Mouse (Mus musculus) forebrain, embryonic 15.5 days (tissue): ENCODE measurements around the gene Arhgef7. TPM values are rescaled to one million over a fixed set of nuclear protein-coding genes. Genes with fewer than 3 reads are reported as not detected.

Experiments used
- ATAC-seq: fragments of 200-750 bp; cut with Nextera tagmentation; replicated peaks from 2 replicates; pipeline ENCODE4 v1.8.0; 2017; ENCODE audit warnings: mild to moderate bottlenecking, moderate TSS enrichment, moderate library complexity
- H3K27ac ChIP-seq: fragments of 300-500 bp; sonication (generic); replicated peaks from 2 replicates; pipeline ENCODE4 v1.5.1; 2015; ENCODE audit warnings: mild to moderate bottlenecking, inconsistent platforms
- H3K27me3 ChIP-seq: fragments of 300-500 bp; sonication (generic); 2 replicates; pipeline ENCODE4 v1.6.1; 2015; ENCODE audit warnings: inconsistent platforms
- H3K36me3 ChIP-seq: fragments of 300-500 bp; sonication (generic); 2 replicates; pipeline ENCODE4 v1.6.1; 2015; ENCODE audit warnings: mild to moderate bottlenecking, inconsistent platforms
- H3K4me1 ChIP-seq: fragments of 300-500 bp; sonication (generic); 2 replicates; pipeline ENCODE4 v1.6.1; 2015; ENCODE audit warnings: inconsistent platforms
- H3K4me2 ChIP-seq: fragments of 300-500 bp; sonication (generic); replicated peaks from 2 replicates; pipeline ENCODE4 v1.6.1; 2015; ENCODE audit warnings: mild to moderate bottlenecking, inconsistent platforms
- H3K4me3 ChIP-seq: fragments of 300-500 bp; sonication (generic); 2 replicates; pipeline ENCODE4 v1.5.1; 2015; ENCODE audit warnings: mild to moderate bottlenecking, inconsistent platforms
- H3K9ac ChIP-seq: fragments of 300-500 bp; sonication (generic); replicated peaks from 2 replicates; pipeline ENCODE4 v1.6.1; 2015; ENCODE audit warnings: mild to moderate bottlenecking, inconsistent platforms
- H3K9me3 ChIP-seq: fragments of 300-500 bp; sonication (generic); 2 replicates; pipeline ENCODE4 v1.6.1; 2016; ENCODE audit warnings: inconsistent platforms
- WGBS: fragments of 180-500 bp; shearing (Covaris S2); methylation state at CpG from one replicate; pipeline ENCODE4 v1.1.7; 2015; ENCODE audit warnings: mixed read lengths; 5-methylcytosine and 5-hydroxymethylcytosine counted together
- polyA plus RNA-seq: library from polyadenylated mRNA; unstranded; fragments of >200 nt; fragmentation: Nextera tagmentation; extraction: Ambion mirVana; gene quantifications from 2 replicates; pipeline ENCODE4 v1.2.1, GENCODE M21; 2015

Gene Arhgef7
- polyA plus RNA-seq, 1 experiment from 2014 or later = 77.1 TPM

DNA sequence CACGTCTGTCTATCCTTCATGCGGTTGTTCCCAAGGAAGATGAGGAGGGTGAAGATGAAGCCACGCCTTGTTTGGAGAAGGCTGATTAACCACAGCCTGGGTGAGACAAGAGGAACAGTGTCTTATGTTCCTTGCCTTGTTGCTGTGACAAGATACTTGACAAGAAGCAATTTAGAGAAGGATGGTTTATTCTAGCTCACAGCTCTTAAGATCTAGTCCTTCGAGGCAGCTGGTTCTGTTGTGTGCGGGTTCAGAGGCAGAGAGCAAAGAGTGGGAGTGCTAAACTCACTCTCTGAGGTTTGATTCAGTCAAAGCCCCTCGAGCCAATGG is 26.5 kb upstream of the Arhgef7 start, which contains the start of gene 1700016D06Rik:
TSS of gene 1700016D06Rik (minus strand) at position 31 of the 330 bp plus-strand sequence.
- H3K4me1 ChIP-seq = peaks cover 3% of the 10 kb centered on the region
- no peak for ATAC-seq
- H3K27me3 ChIP-seq = no peaks in the 10 kb centered on the region
- H3K4me2 ChIP-seq = peak within 1 kb of the TSS; percentile 41
- WGBS = 64% methylated on average over 6 of the region's 6 CpGs
- peak within 1 kb of the TSS; percentile 18 for H3K4me3 ChIP-seq
- H3K36me3 ChIP-seq = no peaks in the 10 kb centered on the region
- H3K9ac ChIP-seq = peak within 1 kb of the TSS; percentile 23
- H3K9me3 ChIP-seq = no peaks in the 10 kb centered on the region
- no peak within 1 kb of the TSS for H3K27ac ChIP-seq

DNA sequence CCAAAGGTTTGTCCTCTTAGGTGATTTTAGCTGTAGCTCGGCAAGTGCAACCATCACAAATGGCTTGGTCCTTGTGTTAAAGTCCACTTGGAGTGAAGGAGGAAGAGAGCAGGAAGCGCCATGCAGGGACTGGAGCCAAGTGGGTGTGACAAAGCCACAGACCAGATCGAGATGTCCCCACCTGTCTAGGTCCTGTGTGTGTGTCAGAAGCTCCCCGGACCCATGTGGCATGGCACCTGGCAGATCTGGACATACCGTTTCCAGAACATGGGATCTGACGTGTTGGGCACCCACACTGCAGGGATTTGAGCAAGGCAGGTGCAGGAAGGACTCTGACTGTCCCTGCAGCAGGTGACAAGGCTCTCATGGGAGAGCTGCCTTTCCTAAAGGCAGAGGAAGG is 26.1 kb upstream of the Arhgef7 start:
- H3K9ac ChIP-seq = no peak overlapping the region
- WGBS = 84% methylated on average over 6 of the region's 6 CpGs
- H3K27me3 ChIP-seq = no peaks in the 10 kb centered on the region
- H3K36me3 ChIP-seq = no peaks in the 10 kb centered on the region
- no peak overlapping the region for H3K27ac ChIP-seq
- peaks cover 3% of the 10 kb centered on the region for H3K4me1 ChIP-seq
- no peak overlapping the region for H3K4me2 ChIP-seq
- H3K9me3 ChIP-seq = no peaks in the 10 kb centered on the region
- ATAC-seq = no peak
- H3K4me3 ChIP-seq = no peak overlapping the region

DNA sequence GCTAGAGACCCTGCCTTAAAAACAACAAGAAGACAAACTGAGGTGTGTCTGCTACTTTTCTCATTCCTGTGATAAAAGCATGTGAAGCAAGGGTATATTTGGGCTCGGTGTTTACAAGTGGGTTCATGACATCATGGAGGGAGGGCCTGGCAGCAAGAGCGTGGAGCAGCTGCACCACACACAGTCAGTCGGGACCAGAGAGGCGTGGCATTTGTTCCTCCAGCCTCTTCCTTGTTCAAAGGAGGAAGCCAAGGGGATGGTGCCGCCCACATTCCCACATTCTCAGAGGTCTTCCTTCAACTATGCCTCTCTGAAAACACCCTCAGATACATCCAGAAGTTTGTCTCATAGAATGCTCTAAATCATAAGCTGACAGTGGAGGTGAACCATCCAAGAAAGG is 23.7 kb upstream of the Arhgef7 start:
- no peak for ATAC-seq
- no peaks in the 10 kb centered on the region for H3K9me3 ChIP-seq
- H3K4me1 ChIP-seq = peaks cover 3% of the 10 kb centered on the region
- no peak overlapping the region for H3K9ac ChIP-seq
- H3K27me3 ChIP-seq = no peaks in the 10 kb centered on the region
- H3K27ac ChIP-seq = no peak overlapping the region
- 83% methylated on average over 5 of the region's 5 CpGs for WGBS
- H3K4me3 ChIP-seq = no peak overlapping the region
- H3K4me2 ChIP-seq = no peak overlapping the region
- H3K36me3 ChIP-seq = no peaks in the 10 kb centered on the region

DNA sequence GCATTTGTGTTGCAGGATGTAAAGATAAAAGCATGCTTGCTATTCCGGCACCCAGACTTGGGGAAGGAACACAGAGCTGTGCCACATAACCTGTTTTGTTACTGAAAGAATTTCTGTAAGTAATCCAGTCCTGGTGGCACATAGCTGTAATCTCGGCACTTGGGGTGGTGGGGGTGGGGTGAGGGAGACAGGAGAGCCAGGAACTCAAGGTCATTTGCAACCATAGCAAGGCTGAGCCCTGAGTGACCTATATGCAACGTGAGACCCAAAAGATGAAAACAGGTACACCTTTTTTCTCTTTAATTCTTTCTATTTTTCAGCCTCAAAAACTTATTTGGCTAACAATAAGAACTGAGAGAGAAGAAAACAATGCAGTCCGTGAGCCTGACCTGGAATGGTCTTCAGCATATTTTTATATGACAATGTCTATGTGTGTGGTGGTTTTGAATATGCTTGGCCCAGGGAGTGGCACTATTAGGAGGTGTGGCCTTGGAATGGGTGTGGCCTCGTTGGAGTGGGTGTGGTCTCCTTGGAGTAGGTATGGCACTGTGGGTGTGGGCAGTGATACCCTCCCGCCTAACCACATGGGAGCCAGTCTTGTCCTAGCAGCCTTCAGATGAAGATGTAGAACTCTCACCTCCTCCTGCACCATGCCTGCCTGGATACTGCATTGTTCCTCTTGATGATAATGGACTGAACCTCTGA is 22.7 kb upstream of the Arhgef7 start:
- H3K4me1 ChIP-seq = peaks cover 3% of the 10 kb centered on the region
- no peak overlapping the region for H3K27ac ChIP-seq
- WGBS = 72% methylated on average over 6 of the region's 6 CpGs
- no peak overlapping the region for H3K9ac ChIP-seq
- no peaks in the 10 kb centered on the region for H3K27me3 ChIP-seq
- ATAC-seq = no peak
- no peak overlapping the region for H3K4me3 ChIP-seq
- no peaks in the 10 kb centered on the region for H3K36me3 ChIP-seq
- H3K9me3 ChIP-seq = no peaks in the 10 kb centered on the region
- H3K4me2 ChIP-seq = no peak overlapping the region

DNA sequence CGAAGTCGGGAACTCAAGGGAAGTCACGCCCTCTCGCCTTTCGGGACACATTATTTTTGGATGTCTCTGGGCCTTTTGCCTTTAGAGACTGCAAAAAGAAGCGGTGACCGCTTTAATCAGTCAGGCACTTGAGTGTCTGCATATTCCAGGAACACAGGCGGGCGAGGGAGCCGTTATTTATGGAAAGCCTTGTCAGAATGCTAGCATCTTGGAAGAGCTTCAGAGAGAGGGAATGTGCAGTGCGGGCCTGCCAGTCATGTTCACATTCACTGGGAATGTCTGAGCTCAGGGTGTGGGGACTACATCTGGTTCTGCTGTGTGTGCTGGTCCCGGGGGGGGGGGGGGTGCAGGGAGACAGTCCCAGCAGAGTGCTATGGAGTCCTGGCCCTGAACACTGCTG is 21.7 kb upstream of the Arhgef7 start:
- Histone ChIP-seq H3K9ac (no peak overlapping the region), H3K27ac (0 out of 2 replicates have a peak overlapping the region, but pooled peaks have one; percentile 21), H3K4me3 (no peak overlapping the region), H3K27me3 (no peaks in the 10 kb centered on the region), H3K9me3 (no peaks in the 10 kb centered on the region), H3K4me2 (no peak overlapping the region), H3K36me3 (no peaks in the 10 kb centered on the region), H3K4me1 (no peaks in the 10 kb centered on the region)
- ATAC-seq = no peak
- WGBS = 83% methylated on average over 12 of the region's 12 CpGs

DNA sequence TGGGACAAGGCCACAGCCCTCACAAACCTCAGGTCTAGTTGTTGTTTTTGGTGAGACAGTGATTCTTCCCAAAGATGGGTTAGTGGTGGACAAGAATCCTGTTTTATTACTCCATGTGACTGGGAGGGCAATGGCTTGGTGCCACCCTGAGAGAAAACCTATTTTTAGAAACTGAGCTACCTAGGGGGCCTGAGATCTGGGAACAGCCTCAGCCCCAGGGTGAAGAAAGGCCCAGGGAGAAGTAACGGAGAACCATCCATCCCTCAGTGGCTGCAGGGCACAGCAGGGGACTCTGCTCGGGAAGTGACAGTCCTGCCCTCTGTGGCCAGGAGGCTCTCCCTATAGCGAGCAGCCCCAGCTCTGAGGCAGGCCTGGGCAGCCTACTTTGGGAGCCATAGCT is 19.8 kb upstream of the Arhgef7 start:
- no peaks in the 10 kb centered on the region for H3K36me3 ChIP-seq
- 28% methylated on average over 3 of the region's 3 CpGs for WGBS

DNA sequence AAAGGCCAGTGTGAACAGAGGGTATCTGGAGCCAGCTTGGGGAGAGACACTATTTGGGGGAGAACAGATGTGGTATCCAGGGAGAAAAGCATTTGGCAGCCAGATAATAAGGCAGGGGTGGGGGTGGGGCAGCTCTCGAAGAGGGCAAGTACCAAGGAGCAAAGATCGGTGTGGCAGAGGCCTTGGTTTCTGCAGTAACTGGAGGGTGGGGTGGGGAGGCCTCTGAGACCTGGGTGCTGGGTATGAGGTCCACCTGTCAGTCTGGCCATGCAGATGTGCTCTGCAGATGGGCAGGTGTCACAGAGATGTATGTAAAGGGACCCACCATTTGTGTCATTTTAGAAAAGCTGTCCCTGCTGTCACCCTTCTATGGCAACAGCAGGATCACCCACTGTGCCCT is 18.7 kb upstream of the Arhgef7 start:
- Histone ChIP-seq H3K4me3 (no peak overlapping the region), H3K9me3 (no peaks in the 10 kb centered on the region), H3K9ac (no peak overlapping the region), H3K36me3 (no peaks in the 10 kb centered on the region), H3K27me3 (no peaks in the 10 kb centered on the region), H3K27ac (no peak overlapping the region), H3K4me2 (no peak overlapping the region), H3K4me1 (no peaks in the 10 kb centered on the region)
- ATAC-seq = no peak
- 58% methylated on average over 2 of the region's 2 CpGs for WGBS

More for the DNA sequence above, 19.8 kb upstream of the Arhgef7 start:
- no peaks in the 10 kb centered on the region for H3K9me3 ChIP-seq
- no peak for ATAC-seq
- H3K9ac ChIP-seq = no peak overlapping the region
- H3K27ac ChIP-seq = no peak overlapping the region
- H3K4me1 ChIP-seq = no peaks in the 10 kb centered on the region
- no peak overlapping the region for H3K4me2 ChIP-seq
- no peaks in the 10 kb centered on the region for H3K27me3 ChIP-seq
- H3K4me3 ChIP-seq = no peak overlapping the region

DNA sequence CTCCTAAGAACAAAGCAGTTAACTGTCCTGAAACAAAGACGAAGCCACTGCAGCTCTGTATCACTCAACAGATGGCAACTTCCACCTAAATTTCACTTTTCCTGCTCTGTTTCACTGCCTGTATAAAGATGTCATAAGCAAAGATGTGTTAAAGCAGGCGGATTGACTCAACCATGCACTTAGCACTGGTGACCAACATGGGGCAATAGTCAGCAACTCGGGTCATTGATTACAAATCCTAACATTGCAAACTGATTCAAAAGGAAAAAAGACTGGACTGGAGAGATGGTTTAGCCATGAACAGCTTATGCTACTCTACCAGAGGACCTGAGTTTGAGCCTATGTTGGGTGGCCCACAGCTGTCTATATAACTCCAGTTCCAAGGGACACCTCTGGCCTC is 18.0 kb upstream of the Arhgef7 start:
- H3K27ac ChIP-seq = no peak overlapping the region
- no peak for ATAC-seq

DNA sequence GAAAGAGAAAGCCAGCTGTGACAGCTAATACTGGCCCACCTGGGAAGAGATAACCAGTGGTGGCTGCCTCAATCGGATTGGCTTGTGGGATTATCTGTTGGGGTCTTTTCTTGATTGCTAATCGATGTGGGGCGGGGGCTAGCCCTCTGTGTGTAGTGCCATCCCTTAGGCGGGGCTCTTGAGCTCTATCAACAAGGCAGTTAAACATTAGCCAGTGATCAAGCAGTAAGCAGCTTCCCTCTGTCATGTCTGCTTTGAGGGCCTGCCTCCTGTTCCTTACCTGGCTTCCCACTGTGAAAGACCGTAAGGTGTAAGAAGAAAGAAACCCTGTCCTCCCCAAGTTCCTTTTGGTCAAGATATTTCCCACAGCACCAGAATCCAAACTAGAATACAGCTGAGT is 17.1 kb upstream of the Arhgef7 start:
- H3K36me3 ChIP-seq = no peaks in the 10 kb centered on the region
- no peaks in the 10 kb centered on the region for H3K27me3 ChIP-seq
- H3K4me1 ChIP-seq = no peaks in the 10 kb centered on the region
- no peak overlapping the region for H3K4me3 ChIP-seq
- no peak overlapping the region for H3K9ac ChIP-seq
- 50% methylated on average over 5 of the region's 5 CpGs for WGBS
- H3K27ac ChIP-seq = no peak overlapping the region
- no peak for ATAC-seq
- no peaks in the 10 kb centered on the region for H3K9me3 ChIP-seq
- H3K4me2 ChIP-seq = no peak overlapping the region

More for the DNA sequence above, 18.0 kb upstream of the Arhgef7 start:
- WGBS = 85% methylated on average over 3 of the region's 3 CpGs
- Histone ChIP-seq H3K9ac (no peak overlapping the region), H3K9me3 (no peaks in the 10 kb centered on the region), H3K4me2 (no peak overlapping the region), H3K27me3 (no peaks in the 10 kb centered on the region), H3K4me1 (no peaks in the 10 kb centered on the region), H3K4me3 (no peak overlapping the region), H3K36me3 (no peaks in the 10 kb centered on the region)

DNA sequence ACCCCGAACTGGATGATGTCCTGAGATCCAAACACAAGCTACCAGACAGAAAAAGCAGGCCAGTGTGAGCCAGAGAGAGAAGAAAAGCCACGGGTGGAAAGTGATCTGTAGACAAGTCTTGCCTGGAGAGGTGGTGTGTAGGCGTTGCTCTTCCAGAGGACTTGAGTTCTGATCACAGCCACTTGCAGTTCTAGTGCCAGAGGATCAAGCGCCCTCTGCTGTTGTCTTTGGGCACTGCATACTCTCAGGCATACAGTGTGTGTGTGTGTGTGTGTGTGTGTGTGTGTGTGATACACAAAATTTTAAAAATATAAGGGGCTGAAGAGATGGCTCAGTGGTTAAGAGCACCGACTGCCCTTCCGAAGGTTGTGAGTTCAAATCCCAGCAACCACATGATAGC is 15.3 kb upstream of the Arhgef7 start:
- 85% methylated on average over 6 of the region's 6 CpGs for WGBS
- no peak overlapping the region for H3K4me3 ChIP-seq
- H3K4me2 ChIP-seq = no peak overlapping the region
- no peaks in the 10 kb centered on the region for H3K27me3 ChIP-seq
- H3K4me1 ChIP-seq = no peaks in the 10 kb centered on the region
- no peaks in the 10 kb centered on the region for H3K36me3 ChIP-seq
- H3K9me3 ChIP-seq = no peaks in the 10 kb centered on the region
- no peak overlapping the region for H3K27ac ChIP-seq
- ATAC-seq = no peak
- no peak overlapping the region for H3K9ac ChIP-seq

DNA sequence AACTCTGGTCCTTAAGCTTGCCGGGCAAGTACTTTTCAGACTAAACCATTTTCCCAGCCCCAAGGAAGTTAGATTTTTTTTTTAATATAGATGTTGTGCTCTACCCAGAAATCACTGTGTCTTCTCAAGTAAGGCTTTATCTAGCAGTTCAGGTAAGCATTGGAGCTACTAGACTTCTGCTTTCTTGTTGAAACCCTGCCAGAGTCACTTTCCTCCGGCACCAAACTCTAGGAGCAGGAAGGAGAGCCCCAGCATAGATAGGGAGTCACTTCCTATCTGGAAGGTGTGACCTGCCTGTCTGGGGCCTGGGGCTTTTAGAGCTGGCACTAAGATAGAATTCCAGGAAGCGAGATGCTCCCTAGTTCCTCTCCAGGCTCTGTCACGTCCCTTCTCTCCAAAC is 10.3 kb upstream of the Arhgef7 start:
- H3K4me2 ChIP-seq = no peak overlapping the region
- ATAC-seq = no peak
- no peak overlapping the region for H3K4me3 ChIP-seq
- 82% methylated on average over 4 of the region's 4 CpGs for WGBS
- H3K4me1 ChIP-seq = no peaks in the 10 kb centered on the region
- no peaks in the 10 kb centered on the region for H3K9me3 ChIP-seq
- H3K27me3 ChIP-seq = 0 out of 2 replicates have a peak, but pooled peaks cover 5% of the 10 kb centered on the region
- H3K9ac ChIP-seq = no peak overlapping the region
- H3K27ac ChIP-seq = no peak overlapping the region
- H3K36me3 ChIP-seq = no peaks in the 10 kb centered on the region

DNA sequence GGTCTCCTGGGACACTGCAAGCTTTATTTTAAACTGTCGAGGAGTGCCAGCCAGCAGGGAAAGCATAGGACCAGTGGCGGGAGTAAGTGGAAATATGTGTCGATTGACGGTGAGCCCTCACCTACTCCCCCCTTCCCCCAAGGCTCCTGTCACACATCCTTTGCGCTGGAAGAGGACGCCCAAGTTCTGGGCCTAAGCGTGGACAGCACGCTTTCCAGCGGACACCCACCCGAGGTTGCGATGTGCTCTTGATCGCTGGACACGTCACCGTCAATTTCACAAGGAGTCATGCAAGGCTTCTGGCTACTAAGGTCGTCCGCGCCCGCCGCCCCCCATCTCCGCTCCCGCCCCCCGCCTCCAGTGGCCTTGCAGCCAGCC is 259 bp upstream of the Arhgef7 start:
- whole genome bisulfite sequencing = 2% methylated on average over 22 of the region's 22 CpGs
- peak; percentile 17 for ATAC-seq

More for the DNA sequence above, 259 bp upstream of the Arhgef7 start:
- Histone ChIP-seq H3K9ac (peak overlapping the region; percentile 98), H3K36me3 (peaks cover 3% of the 10 kb centered on the region; the same call in 1 of the 2 replicates), H3K27me3 (no peaks in the 10 kb centered on the region; the same call in 1 of the 2 replicates), H3K27ac (peak overlapping the region; percentile 100), H3K9me3 (no peaks in the 10 kb centered on the region), H3K4me1 (peaks cover 31% of the 10 kb centered on the region), H3K4me3 (peak overlapping the region; percentile 94), H3K4me2 (peak overlapping the region; percentile 70)
